Mouse (Mus musculus) kidney, embryonic 14.5 days (tissue): ENCODE measurements around the gene Tmem159. TPM values are rescaled to one million over a fixed set of nuclear protein-coding genes. Genes with fewer than 3 reads are reported as not detected.
A peak's percentile ranks its signal among the peaks of the same experiment; 100 is the strongest.

ENCODE experiments used
- ATAC-seq: fragments of 200-750 bp; cut with Nextera tagmentation; 2 replicates; pipeline ENCODE4 v1.8.0; 2017; ENCODE audit warnings: moderate number of reproducible peaks, mild to moderate bottlenecking, moderate TSS enrichment, moderate library complexity; ENCODE audit not compliant: low FRiP score, low TSS enrichment
- H3K27ac ChIP-seq: fragments of 300-500 bp; sonication (generic); 2 replicates; pipeline ENCODE4 v1.5.1; 2014; ENCODE audit warnings: low read depth, mild to moderate bottlenecking, low read length, moderate library complexity, mixed read lengths
- H3K27me3 ChIP-seq: fragments of 300-500 bp; sonication (generic); 2 replicates; pipeline ENCODE4 v1.6.1; 2014; ENCODE audit warnings: mild to moderate bottlenecking, low read length; ENCODE audit not compliant: control insufficient read depth, insufficient read depth
- H3K36me3 ChIP-seq: fragments of 300-500 bp; sonication (generic); 2 replicates; pipeline ENCODE4 v1.6.1; 2014; ENCODE audit warnings: low read length, mixed read lengths; ENCODE audit not compliant: control insufficient read depth, insufficient read depth
- H3K4me1 ChIP-seq: fragments of 300-500 bp; sonication (generic); 2 replicates; pipeline ENCODE4 v1.6.1; 2014; ENCODE audit warnings: low read length, mixed read lengths; ENCODE audit not compliant: control insufficient read depth, insufficient read depth
- H3K4me2 ChIP-seq: fragments of 300-500 bp; sonication (generic); replicated peaks from 2 replicates; pipeline ENCODE4 v1.6.1; 2014; ENCODE audit warnings: low read depth, mild to moderate bottlenecking, low read length
- H3K4me3 ChIP-seq: fragments of 300-500 bp; sonication (generic); 2 replicates; pipeline ENCODE4 v1.5.1; 2014; ENCODE audit warnings: mild to moderate bottlenecking, low read length
- H3K9ac ChIP-seq: fragments of 300-500 bp; sonication (generic); 2 replicates; pipeline ENCODE4 v1.6.1; 2014; ENCODE audit warnings: low read depth, mild to moderate bottlenecking, low read length, moderate library complexity
- H3K9me3 ChIP-seq: fragments of 300-500 bp; sonication (generic); 2 replicates; pipeline ENCODE4 v1.6.1; 2016; ENCODE audit warnings: low read length; ENCODE audit not compliant: control insufficient read depth
- WGBS: fragments of 180-500 bp; shearing (Covaris S2); extraction: QIAGEN DNeasy Blood & Tissue Kit; methylation state at CpG from one replicate; pipeline ENCODE4 v1.1.7; 2014; 5-methylcytosine and 5-hydroxymethylcytosine counted together
- polyA plus RNA-seq: library from polyadenylated mRNA; unstranded; fragments of >200 nt; fragmentation: Nextera tagmentation; extraction: Ambion mirVana; gene quantifications from 2 replicates; pipeline ENCODE4 v1.2.1, GENCODE M21; 2014

Gene Tmem159
- polyA plus RNA-seq, 1 experiment from 2014 or later, result 28.6 TPM

DNA sequence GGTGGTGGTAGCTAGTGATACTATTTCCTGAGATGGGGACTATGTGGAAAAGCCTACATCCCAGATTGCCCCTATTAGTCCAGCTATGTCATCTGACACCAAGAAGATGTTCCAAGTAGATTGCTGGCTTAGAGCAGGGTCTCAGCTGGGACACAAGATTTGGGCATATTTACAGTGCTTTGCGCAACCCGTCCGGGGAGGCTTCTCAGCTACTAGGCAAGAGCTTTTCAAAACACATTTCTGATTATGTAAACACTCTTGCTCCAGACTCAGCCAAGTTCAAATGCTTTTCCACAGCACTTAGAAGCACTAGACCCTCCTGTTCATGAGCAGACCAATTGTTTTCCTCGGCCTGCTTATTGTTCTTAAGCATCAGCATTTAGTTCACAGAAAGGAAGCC is 21.6 kb downstream of the Tmem159 start:
- Histone ChIP-seq H3K9me3 (no peaks in the 10 kb centered on the region), H3K4me1 (peaks cover 15% of the 10 kb centered on the region), H3K4me3 (no peak overlapping the region), H3K36me3 (peaks cover 8% of the 10 kb centered on the region; the same call in 1 of the 2 replicates), H3K9ac (no peak overlapping the region), H3K27me3 (no peaks in the 10 kb centered on the region), H3K27ac (no peak overlapping the region), H3K4me2 (no peak overlapping the region)
- no peak for ATAC-seq
- 82% methylated on average over 4 of the region's 4 CpGs for WGBS

DNA sequence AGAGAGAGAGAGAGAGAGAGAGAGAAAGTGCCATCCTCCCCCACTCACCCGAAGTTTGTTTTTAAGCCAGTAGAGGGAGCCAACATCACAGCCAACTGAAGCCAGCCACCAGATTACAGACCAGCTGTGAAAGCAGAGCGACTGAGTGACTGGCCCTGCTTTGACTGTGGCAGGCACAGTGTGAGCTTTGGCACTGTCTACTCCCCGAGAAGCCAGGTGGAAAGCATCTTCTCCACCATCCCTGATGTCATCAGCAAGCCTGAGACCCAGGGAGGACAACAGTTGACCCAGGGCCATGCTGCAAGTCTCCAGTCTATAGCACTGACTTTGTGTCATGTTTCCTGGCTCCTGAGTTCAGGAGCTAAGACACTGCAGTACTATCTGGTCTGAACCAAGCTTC is 22.7 kb downstream of the Tmem159 start:
- H3K4me1 ChIP-seq, result peaks cover 15% of the 10 kb centered on the region

GRCm38 (mm10) chr7:120126976-120127685 is 25.0 kb downstream of the Tmem159 start:
- no peaks in the 10 kb centered on the region for H3K36me3 ChIP-seq
- H3K27ac ChIP-seq, result peak overlapping the region; percentile 76; the same call in 1 of the 2 replicates
- H3K4me3 ChIP-seq, result no peak overlapping the region
- H3K27me3 ChIP-seq, result no peaks in the 10 kb centered on the region
- no peak overlapping the region for H3K4me2 ChIP-seq
- H3K4me1 ChIP-seq, result peaks cover 15% of the 10 kb centered on the region
- no peak overlapping the region for H3K9ac ChIP-seq
- H3K9me3 ChIP-seq, result no peaks in the 10 kb centered on the region
- ATAC-seq, result peak; percentile 61
- 10% methylated on average over 5 of the region's 5 CpGs for WGBS

More for the DNA sequence above, 22.7 kb downstream of the Tmem159 start:
- no peak overlapping the region for H3K9ac ChIP-seq
- no peaks in the 10 kb centered on the region for H3K9me3 ChIP-seq
- H3K27me3 ChIP-seq, result no peaks in the 10 kb centered on the region
- H3K4me3 ChIP-seq, result no peak overlapping the region
- peak overlapping the region; percentile 47; the same call in 1 of the 2 replicates for H3K27ac ChIP-seq
- H3K36me3 ChIP-seq, result peaks cover 7% of the 10 kb centered on the region; the same call in 1 of the 2 replicates
- no peak overlapping the region for H3K4me2 ChIP-seq
- peak; percentile 91 for ATAC-seq
- WGBS, result 0% methylated on average over 3 of the region's 3 CpGs

DNA sequence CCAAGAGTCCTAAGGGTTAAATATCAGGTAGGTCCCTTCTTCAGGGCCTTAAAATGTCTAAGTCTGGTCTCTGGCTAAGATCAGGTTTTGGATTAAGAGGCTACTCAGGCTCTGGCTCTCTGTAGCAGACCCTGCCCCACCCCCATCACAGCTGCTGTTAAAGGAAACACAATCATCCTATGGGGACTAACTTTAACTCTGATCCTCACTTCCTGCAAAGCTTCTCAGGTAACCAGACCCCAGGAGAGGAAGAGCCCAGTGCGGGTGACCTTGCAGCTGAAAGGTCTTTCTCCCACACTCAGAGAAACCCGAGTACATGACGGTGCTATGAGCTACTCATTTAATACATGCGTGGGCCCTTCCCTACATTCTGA is 25.5 kb downstream of the Tmem159 start:
- Histone ChIP-seq H3K4me1 (peaks cover 15% of the 10 kb centered on the region), H3K9me3 (no peaks in the 10 kb centered on the region), H3K4me2 (no peak overlapping the region), H3K4me3 (no peak overlapping the region), H3K27ac (peak overlapping the region; percentile 76; the same call in 1 of the 2 replicates), H3K9ac (no peak overlapping the region), H3K27me3 (no peaks in the 10 kb centered on the region), H3K36me3 (no peaks in the 10 kb centered on the region)
- WGBS, result 8% methylated on average over 4 of the region's 4 CpGs
- peak; percentile 81 for ATAC-seq

- no peak overlapping the region for H3K4me2 ChIP-seq
- H3K36me3 ChIP-seq, result no peaks in the 10 kb centered on the region
- no peak overlapping the region for H3K9ac ChIP-seq
- H3K27me3 ChIP-seq, result no peaks in the 10 kb centered on the region
- WGBS, result 56% methylated on average over 4 of the region's 4 CpGs
- no peak for ATAC-seq
- H3K9me3 ChIP-seq, result no peaks in the 10 kb centered on the region
- H3K4me1 ChIP-seq, result peaks cover 15% of the 10 kb centered on the region
- no peak overlapping the region for H3K4me3 ChIP-seq
- no peak overlapping the region for H3K27ac ChIP-seq
Measured at GRCm38 (mm10) chr7:120128951-120129350, 26.8 kb downstream of the Tmem159 start.

- Histone ChIP-seq H3K9ac (no peak overlapping the region), H3K27me3 (no peaks in the 10 kb centered on the region), H3K27ac (no peak overlapping the region), H3K4me1 (no peaks in the 10 kb centered on the region), H3K4me2 (no peak overlapping the region), H3K36me3 (no peaks in the 10 kb centered on the region), H3K9me3 (no peaks in the 10 kb centered on the region), H3K4me3 (no peak overlapping the region)
- 83% methylated on average over 1 of the region's 1 CpGs for WGBS
- ATAC-seq, result no peak
Measured at GRCm38 (mm10) chr7:120142743-120143142, 40.6 kb downstream of the Tmem159 start.

DNA sequence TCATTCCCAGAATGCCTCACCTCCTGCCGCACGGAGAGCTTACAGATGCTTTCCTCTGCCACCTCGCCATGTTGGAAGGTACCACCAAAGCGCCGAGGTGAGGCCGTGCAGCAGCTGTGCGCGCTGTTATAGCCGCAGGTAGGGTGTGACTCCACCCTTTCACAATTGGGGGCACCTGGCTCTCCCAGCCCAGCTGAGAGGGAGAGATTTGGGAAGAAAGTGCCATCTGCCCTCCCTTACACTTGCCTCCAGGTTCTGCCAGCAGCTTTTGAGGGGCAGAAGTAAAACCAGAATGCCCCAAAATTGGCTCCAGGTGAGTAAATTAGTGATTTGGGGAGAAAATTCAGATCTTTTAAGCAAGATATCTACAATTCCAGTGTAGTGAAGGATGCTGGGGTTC is 43.0 kb downstream of the Tmem159 start, which contains the start of gene Zp2:
Zp2 (minus strand) TSS at position 101 of the 400 bp plus-strand sequence.
- Histone ChIP-seq H3K4me3 (no peak within 1 kb of the TSS), H3K4me1 (no peaks in the 10 kb centered on the region), H3K4me2 (no peak within 1 kb of the TSS), H3K9ac (no peak within 1 kb of the TSS), H3K27me3 (no peaks in the 10 kb centered on the region), H3K27ac (no peak within 1 kb of the TSS), H3K36me3 (no peaks in the 10 kb centered on the region), H3K9me3 (no peaks in the 10 kb centered on the region)
- ATAC-seq, result no peak
- 76% methylated on average over 9 of the region's 9 CpGs for WGBS

DNA sequence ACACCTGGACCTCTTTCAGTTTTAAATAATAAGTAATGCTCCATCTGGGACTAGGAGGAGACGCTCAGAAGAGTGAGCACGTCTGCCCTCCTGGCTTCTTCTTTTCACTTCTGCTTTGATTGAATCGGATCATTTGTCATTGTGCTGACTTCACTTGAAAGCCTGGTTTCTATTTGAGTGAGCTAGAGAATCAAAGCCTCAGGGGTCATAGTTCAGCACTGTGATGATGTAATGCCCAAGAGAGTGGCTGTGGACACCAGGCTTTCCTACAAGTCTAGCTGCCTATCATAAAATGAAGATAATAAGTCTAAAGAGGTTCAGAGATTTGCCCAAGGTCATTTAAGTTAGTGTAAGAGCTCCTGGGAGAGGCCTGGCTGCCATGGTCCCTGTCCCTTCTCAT is 48.1 kb downstream of the Tmem159 start:
- no peak overlapping the region for H3K4me3 ChIP-seq
- no peak overlapping the region for H3K9ac ChIP-seq
- 30% methylated on average over 3 of the region's 3 CpGs for WGBS
- ATAC-seq, result no peak
- no peaks in the 10 kb centered on the region for H3K4me1 ChIP-seq
- no peaks in the 10 kb centered on the region for H3K27me3 ChIP-seq
- no peaks in the 10 kb centered on the region for H3K36me3 ChIP-seq
- H3K9me3 ChIP-seq, result no peaks in the 10 kb centered on the region
- H3K4me2 ChIP-seq, result no peak overlapping the region
- no peak overlapping the region for H3K27ac ChIP-seq

- no peak overlapping the region for H3K27ac ChIP-seq
- 82% methylated on average over 2 of the region's 2 CpGs for WGBS
- no peaks in the 10 kb centered on the region for H3K27me3 ChIP-seq
- ATAC-seq, result no peak
- no peaks in the 10 kb centered on the region for H3K9me3 ChIP-seq
- no peaks in the 10 kb centered on the region for H3K4me1 ChIP-seq
- no peaks in the 10 kb centered on the region for H3K36me3 ChIP-seq
- no peak overlapping the region for H3K4me3 ChIP-seq
- no peak overlapping the region for H3K9ac ChIP-seq
- no peak overlapping the region for H3K4me2 ChIP-seq
Measured at GRCm38 (mm10) chr7:120150898-120151297, 48.7 kb downstream of the Tmem159 start.
